Mouse (Mus musculus) heart, postnatal 0 days (tissue): ENCODE results near the gene Bax.

Experiments used
- CTCF ChIP-seq: IDR thresholded peaks from 2 replicates; pipeline ENCODE4 v1.5.1; 2016; ENCODE audit warnings: antibody characterized with exemption, control low read depth, low read depth
- EP300 ChIP-seq: IDR thresholded peaks from 2 replicates; pipeline ENCODE4 v1.6.1; 2016; ENCODE audit warnings: antibody characterized with exemption, low read depth

DNA sequence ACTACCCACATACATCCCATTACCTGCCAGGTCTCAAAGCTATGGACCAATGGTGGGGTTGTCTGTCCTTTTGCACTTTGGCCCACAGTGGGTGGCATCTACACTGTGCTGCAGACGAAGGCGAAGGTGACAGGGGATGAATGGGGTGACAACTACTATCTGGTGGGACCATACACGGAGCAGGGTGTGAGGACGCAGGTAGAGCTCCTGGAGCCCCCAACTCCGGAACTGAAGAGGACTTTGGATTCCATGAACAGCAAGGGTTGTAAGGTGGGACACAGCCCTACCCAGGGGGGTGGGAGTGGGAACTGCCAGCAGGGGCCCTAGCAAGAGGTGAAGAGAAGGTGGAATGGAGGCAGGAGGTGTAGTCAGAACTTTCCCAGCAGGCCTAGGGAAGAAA is 30.3 kb downstream of the Bax start:
- TF ChIP-seq EP300 (no peak), CTCF (no peak)
